Mouse (Mus musculus) B cell, adult (primary cell): Measurements from ENCODE around the gene Fthl17c. TPM values are rescaled to one million over a fixed set of nuclear protein-coding genes. Genes with fewer than 3 reads are reported as not detected.

Source experiments
- total RNA-seq: library from RNA; stranded (reverse); gene quantifications from 4 replicates; pipeline ENCODE4 v1.2.4, GENCODE M21; 2023; ENCODE audit not compliant: inconsistent age

Gene Fthl17c
- not detected in 4 replicates for total RNA-seq

DNA sequence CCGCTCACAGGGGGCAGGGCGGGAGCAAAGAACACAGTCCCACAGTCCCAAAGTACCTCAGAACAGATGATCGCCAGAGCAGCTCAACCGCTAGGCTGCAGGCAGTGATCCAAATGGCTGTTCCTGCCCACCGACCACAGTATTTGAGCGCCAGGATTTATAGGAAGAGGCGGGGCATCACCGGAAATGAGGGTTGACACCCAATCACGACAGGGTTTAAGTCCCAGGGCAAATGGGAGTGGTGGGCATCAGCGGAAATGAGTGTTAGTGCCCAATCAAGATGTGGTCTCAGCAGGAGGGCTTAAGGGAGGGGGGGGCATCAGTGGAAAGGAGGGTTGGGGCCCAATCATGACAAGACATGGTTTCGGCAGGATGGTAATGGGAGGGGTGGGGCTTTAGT lies at the start of gene Fthl17c:
Gene Fthl17c (minus strand): TSS at position 101 of the 400 bp plus-strand sequence.

DNA sequence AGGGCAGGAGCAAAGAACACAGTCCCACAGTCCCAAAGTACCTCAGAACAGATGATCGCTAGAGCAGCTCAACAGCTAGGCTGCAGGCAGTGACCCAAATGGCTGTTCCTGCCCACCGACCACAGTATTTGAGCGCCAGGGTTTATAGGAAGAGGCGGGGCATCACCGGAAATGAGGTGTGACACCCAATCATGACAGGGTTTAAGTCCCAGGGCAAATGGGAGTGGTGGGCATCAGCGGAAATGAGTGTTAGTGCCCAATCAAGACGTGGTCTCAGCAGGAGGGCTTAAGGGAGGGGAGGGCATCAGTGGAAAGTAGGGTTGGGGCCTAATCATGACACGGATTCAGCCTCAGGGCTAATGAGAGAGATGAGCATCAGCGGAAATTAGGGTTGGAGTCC lies 10.3 kb upstream of the Fthl17c start, which contains the start of gene Fthl17d:
Gene Fthl17d (minus strand): TSS at position 101 of the 400 bp plus-strand sequence.

GRCm38 (mm10) chrX:8962875-8963274 lies 13.5 kb downstream of the Fthl17c start, which contains the start of gene Fthl17b:
Gene Fthl17b (minus strand): TSS chrX:8962975.

Other genes starting within 250 kb of the Fthl17c start
- not detected in 4 replicates for gene Ssx9, start 228.1 kb downstream of the Fthl17c start, total RNA-seq
- not detected in 4 replicates for gene Ssxb5, start 172.9 kb downstream of the Fthl17c start, total RNA-seq
- gene Gm6592, start 132.6 kb downstream of the Fthl17c start, total RNA-seq: not detected in 4 replicates
- not detected in 4 replicates for gene Gm5751, start 102.3 kb downstream of the Fthl17c start, total RNA-seq
- gene B630019K06Rik, start 84.2 kb downstream of the Fthl17c start, total RNA-seq: 0.19 to 0.39 TPM (median 0.30 TPM) in 4 replicates
- gene Fthl17b, start 13.6 kb downstream of the Fthl17c start, total RNA-seq: not detected in 4 replicates
- gene Fthl17d, start 10.2 kb upstream of the Fthl17c start, total RNA-seq: not detected in 4 replicates
- gene Fthl17e, start 56.9 kb upstream of the Fthl17c start, total RNA-seq: not detected in 4 replicates
- gene Fthl17f, start 86.5 kb upstream of the Fthl17c start, total RNA-seq: not detected in 4 replicates
- not detected in 4 replicates for gene 4930402K13Rik, start 128.0 kb upstream of the Fthl17c start, total RNA-seq
- gene Lancl3, start 223.3 kb upstream of the Fthl17c start, total RNA-seq: not detected in 4 replicates